Mouse (Mus musculus): ENCODE data around the gene Rhno1.
A peak's percentile ranks its signal among the peaks of the same experiment; 100 is the strongest.
"Not testable (repeated sequence)": the region's sequence is repeated elsewhere in the genome, so short reads cannot be mapped to it uniquely, and the experiment has no call there.

The Rhno1 gene

DNA sequence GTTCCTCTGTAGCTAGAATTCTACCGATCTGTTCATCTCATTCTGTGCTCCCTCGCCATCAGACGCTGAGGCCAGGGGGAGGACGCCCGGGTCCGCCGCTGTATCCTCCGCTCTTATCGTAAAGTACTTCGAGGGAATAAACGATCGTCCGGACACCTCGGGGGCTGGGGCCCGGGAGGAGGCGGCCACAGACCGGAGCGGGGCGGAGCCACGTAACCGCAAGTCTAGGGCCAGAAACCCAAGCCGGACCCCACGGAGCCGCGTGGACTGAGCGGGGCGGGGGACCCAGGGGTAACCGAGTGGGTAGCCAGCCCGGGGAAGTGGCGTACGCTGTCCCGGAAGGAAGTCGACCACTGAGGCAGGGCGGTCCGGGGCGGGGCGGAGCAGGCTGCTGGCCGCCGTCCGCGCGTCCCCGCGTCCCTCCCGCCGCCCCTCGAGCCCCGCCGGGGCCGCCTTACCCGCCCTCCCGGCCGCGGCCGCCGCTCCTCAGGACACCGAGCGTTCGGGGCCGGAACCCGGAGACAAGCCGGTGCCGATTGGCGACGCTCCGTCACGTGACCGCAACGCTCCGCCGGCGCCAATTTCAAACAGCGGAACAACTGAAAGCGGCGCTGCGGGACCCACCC, at the start of gene Rhno1, which contains the start of gene Foxm1:
Gene Rhno1 (minus strand): TSS at position 531 of the 626 bp plus-strand sequence.
Gene Foxm1 (plus strand): TSS at position 587 of the 626 bp plus-strand sequence.
- peak; percentile 83 for ATAC-seq (ENCODE audit: insufficient number of reproducible peaks, low FRiP score, low TSS enrichment)

DNA sequence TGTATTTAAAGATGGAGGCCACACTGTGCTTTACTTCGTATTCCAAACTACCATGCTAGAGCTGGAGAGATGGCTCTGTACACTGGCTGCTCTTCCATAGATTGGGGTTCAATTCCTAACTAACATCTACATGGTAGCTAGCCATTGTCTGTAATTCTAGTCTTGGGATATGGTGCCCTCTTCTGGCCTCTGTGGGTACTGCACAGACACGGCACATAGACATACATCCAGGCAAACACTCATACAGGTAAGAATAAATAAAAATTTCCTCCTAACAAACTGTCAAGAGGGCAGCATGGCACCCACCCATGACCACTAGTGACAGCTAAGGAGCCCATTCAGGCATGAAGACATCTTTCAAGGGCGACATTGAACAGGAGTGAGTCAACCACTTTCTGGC, 48.4 kb upstream of the Rhno1 start:
- peak; percentile 36; the same call in 1 of the 2 replicates for ATAC-seq (ENCODE audit: insufficient number of reproducible peaks, low FRiP score, low TSS enrichment)

DNA sequence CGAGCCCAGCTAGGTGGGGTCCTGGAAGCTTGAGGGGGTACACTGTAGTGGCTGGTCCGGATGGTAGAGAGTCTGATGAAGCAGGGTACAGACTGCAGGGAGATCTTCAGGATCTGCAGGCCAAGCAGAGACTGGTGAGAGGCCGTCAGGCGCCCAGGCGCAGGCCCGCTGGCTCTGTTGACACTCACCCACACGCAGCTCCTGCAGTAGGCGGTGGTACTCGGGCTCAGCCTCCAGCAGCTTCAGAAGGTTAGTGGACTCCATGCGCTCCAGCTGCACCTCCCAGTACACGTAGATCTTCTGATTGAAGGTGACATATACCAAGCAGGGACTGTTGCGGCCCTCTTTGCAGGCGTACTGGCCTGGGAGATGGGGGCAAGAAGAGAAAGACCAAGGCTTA, 47.6 kb upstream of the Rhno1 start:
- no peak for ATAC-seq (ENCODE audit: insufficient number of reproducible peaks, low FRiP score, low TSS enrichment)

DNA sequence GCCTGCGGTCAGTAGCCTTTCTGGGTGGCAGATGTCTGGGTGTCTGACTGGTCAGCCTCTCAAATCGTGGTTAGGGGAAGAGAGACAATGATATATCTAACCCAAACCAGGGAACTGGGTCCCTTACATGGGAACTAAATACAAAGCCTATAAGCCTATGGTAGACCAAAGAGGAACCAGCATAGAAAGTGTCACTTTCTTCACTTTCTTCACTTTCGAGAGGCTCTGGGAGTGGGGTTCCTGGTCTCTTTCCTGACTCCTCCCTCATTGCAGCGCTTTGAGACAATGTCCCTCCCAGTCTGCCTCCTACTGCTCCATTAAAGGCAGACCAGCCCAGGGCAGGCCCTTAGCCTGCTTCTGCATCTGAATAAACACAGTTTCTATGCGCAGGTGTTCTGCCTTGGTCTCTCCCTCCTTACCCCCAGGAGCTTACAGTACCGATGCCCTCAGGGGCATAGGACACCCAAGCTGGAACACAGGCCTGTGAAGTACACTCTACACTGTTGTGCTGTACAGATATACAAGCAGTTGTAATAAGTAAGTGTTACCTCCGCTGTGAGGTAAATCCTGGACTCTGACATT, 45.9 kb upstream of the Rhno1 start:
- no peak for ATAC-seq (ENCODE audit: insufficient number of reproducible peaks, low FRiP score, low TSS enrichment)

DNA sequence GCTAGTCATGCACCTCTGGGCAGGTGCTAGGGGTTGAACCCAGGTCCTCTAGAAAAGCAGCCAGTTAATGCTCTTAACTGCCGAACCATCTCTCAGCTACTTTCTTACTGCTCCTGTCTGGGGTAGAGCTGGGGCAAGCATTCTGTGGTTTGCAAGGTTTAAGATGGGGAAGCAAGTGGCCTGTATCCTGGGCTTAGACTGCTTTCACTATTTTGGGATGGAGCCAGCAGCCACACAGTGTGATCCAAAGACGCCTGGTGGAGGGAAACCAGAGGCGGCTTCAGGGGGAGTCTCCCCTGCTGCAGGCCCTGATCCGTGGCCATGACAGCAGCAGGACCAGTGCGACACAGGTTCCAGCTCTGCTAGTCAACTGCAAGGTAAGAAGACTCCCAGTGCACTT, 42.0 kb upstream of the Rhno1 start:
- no peak for ATAC-seq (ENCODE audit: insufficient number of reproducible peaks, low FRiP score, low TSS enrichment)

DNA sequence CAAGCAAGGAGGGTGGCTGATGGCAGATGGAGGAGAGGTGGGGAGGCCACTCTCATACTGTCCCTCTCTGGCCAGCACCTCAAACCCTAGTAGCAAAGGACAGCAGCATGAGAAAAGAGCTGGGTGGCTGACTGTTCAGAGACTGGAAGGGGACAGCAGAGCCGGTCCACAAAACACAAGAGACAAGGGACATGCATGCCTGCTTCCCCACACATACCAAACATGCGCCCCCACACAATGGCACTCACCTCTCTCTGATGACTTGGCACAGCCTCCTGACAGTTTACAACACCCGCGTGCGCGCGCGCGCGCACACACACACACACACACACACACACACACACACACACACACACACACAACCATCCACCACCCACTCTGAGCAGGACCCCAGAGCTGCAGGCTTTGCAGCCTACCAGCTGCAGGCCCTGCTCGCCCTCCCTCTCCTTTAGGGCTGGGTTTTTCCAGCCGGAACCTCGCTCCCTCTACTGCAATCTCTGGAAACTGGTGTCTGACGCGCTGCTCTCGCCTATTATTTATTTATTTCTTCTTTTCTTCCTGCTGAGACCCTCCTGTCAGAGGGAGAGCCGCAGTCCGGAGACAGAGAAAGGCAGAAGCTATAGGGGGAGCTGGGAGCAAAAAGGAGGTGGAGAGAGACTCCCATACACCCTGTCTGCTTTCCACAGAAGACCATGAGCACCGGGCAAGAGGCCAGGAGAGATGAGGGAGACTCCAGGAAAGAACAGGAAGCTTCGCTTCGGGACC, 36.9 kb upstream of the Rhno1 start:
- peak; percentile 67 for ATAC-seq (ENCODE audit: insufficient number of reproducible peaks, low FRiP score, low TSS enrichment)

DNA sequence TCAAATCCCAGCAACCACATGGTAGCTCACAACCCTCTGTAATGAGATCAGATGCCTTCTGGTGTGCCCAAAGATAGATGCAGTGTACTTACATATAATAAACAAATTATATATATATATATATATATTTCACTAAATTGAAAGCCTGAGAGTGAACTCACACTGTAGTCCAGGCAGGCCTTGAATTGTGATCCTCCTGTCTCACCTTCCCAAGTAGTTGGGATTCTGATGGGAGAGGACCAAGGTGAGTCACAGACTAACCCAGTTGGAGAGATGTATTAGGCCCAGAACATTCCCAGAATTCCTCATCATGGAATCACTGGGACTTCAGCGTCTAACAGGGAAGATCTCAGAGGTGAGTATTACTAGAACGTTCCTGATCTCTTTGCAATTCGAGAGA, 36.3 kb upstream of the Rhno1 start, which contains the start of gene Nrip2:
Gene Nrip2 (plus strand): TSS at position 301 of the 400 bp plus-strand sequence.
- no peak for ATAC-seq (ENCODE audit: insufficient number of reproducible peaks, low FRiP score, low TSS enrichment)

DNA sequence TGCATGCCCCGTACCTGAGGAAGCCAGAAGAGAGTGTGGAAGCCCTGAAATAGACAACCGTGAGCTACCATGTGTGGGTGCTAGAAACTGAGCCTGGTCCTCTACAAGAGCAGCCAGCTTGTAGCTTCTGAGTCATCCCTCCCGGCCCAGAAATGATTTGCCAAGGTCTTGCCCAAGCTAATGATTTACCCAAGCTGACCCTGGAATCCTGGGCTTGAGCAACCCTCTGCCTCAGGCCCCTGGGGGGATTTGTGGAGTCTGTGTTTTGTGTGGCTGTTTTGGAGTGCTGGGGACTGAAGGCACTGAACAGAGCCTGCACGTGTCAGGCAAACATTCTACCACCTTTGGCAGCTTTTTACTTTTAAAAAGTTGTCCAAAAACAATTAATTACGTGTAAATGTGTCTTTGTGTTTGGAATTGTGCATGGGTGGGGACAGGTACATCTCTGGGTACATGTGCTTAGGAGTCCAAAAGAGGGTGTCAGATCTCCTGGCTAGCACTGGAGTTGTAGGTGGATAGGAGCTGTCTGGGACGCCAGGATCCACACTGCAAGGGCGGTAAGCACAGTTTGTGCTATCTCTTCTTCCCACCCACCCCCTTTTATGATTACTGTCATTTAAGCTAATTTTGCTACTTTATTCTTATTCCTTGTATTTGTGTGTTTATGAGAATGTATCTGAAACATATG, 35.0 kb upstream of the Rhno1 start:
- ATAC-seq (ENCODE audit: insufficient number of reproducible peaks, low FRiP score, low TSS enrichment), result no peak

DNA sequence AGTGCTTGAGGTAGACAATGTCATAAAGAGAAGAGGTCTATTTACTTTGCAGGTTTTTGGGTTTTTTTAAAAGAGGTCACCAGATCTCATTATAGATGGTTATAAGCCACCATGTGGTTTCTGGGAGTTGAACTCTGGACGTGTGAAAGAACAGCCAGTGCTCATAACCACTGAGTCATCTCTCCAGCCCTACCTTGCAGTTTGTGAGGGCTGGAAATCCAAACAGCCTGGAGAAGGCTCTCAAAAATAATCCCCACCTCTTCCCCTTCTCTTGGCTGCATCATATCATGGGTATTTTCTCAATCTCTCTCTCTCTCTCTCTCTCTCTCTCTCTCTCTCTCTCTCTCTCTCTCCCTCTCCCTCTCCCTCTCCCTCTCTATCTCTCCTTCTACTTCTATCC, 28.0 kb upstream of the Rhno1 start:
- ATAC-seq (ENCODE audit: insufficient number of reproducible peaks, low FRiP score, low TSS enrichment), result no peak

DNA sequence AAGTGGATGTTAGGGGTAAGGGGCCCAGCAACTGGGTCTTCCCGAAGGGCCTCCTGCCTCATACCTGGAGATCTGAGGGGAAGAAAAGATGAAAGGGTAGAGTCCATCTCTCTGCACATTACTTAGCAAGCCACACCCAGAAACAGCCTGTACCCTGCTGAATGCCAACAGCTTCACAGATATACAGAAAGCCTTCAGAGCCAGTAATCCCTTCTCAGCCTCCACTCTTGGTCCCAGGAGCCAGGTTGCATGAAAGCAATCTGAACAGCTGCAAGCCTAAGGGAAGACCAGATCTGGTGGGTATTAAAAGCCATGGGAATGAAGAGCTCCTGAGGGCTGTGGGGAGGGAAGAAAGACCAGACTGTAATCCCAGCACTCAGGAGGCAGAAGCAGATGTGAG, 26.5 kb upstream of the Rhno1 start:
- ATAC-seq (ENCODE audit: insufficient number of reproducible peaks, low FRiP score, low TSS enrichment), result no peak

DNA sequence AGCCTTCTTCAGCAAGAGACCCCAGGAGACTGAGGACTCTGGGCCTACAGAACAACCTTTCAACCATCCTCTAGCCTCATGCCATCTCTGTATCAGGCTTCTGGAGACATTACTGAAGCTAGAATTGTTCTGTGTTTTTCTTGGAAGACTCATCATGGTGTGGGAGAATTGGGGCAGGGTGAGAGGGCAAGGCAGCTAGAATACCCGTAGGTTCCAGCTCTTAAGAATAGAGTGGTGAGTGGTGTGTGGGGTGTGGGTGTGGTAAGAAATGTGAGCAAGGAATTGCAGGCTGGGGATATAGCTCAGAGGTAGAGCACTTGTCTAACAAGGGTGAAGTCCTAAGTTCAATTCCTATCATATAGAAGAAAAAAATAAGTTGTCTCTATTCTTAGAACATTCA, 22.3 kb upstream of the Rhno1 start:
- no peak for ATAC-seq (ENCODE audit: insufficient number of reproducible peaks, low FRiP score, low TSS enrichment)

DNA sequence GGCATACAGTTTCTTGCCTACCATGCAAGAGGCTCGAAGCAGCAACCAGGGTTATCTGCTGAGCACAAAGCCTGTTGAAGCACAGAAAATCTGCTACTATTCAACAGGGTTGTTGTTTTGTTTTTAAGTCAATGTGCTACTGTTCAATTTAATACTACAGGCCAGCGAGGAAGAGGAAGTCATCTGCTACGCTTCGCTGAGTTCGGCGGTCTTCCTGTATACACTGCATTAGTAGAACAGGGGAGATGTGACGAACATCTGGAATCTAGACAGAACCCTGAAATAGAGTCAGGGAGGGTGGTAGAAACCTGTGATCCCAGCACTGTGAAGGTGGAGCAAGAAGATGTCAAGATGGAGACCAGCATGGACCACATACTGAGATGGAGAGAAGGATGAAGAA, 21.0 kb upstream of the Rhno1 start:
- no peak for ATAC-seq (ENCODE audit: insufficient number of reproducible peaks, low FRiP score, low TSS enrichment)

DNA sequence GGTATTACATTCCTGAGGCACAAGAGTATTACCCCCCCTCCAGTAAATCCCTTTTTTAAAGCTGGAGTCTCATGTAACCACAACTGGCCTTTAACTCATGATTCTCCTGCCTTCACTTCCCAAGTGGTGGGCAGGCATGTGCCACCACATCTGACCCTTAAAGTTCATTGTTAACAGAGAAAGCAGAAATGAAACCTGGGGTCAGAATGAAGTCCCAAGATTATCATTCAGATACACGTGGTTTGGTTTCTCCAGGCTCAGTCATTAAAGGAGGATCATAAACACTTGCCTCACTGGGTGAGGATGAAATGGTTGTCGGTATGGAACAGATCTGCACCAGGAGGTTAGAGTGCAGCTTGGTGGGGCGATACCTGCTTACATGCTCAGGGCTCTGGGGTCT, 18.5 kb upstream of the Rhno1 start:
- ATAC-seq (ENCODE audit: insufficient number of reproducible peaks, low FRiP score, low TSS enrichment), result no peak

DNA sequence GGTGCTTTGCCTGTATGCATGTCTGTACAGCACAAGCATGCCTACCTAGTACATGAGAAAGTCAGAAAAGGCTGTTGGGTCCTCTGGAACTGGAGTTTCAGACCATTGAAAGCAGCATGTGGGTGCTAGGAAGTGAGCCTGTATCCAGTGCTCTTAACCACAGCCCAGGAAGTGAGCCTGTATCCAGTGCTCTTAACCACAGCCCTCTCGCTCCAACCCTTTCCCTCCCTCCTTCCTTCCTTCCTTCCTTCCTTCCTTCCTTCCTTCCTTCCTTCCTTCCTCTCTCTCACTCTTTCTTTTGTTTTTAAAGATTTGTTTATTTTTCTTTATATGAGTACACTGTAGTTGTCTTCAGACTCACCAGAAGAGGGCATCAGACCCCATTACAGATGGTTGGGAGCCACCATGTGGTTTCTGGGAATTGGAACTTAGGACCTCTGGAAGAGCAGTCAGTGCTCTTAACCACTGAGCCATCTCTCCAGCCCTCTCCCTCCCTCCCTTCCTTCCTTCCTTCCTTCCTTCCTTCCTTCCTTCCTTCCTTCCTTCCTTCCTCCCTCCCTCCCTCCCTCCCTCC, 18.0 kb upstream of the Rhno1 start:
- ATAC-seq (ENCODE audit: insufficient number of reproducible peaks, low FRiP score, low TSS enrichment), result not testable (repeated sequence)

DNA sequence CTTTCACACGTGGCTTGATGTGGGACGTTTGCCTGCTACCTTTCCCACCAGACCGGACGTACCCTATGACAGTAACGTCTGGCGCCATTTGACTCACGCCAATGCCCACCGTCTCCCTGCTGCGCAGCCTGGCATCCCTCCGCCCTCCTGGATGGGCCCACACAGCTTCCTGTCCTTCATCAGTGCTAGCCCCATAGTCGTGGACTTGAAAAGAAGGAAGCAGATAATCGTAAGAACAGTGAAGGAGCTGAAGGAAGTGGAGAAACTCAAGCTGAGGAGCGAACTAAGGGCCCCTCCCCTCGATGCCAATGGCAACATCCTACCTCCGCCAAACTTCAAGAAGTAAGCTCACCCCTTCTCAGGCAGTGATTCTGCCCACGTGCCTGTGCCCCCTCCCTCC, 16.9 kb upstream of the Rhno1 start:
- ATAC-seq (ENCODE audit: insufficient number of reproducible peaks, low FRiP score, low TSS enrichment), result no peak

DNA sequence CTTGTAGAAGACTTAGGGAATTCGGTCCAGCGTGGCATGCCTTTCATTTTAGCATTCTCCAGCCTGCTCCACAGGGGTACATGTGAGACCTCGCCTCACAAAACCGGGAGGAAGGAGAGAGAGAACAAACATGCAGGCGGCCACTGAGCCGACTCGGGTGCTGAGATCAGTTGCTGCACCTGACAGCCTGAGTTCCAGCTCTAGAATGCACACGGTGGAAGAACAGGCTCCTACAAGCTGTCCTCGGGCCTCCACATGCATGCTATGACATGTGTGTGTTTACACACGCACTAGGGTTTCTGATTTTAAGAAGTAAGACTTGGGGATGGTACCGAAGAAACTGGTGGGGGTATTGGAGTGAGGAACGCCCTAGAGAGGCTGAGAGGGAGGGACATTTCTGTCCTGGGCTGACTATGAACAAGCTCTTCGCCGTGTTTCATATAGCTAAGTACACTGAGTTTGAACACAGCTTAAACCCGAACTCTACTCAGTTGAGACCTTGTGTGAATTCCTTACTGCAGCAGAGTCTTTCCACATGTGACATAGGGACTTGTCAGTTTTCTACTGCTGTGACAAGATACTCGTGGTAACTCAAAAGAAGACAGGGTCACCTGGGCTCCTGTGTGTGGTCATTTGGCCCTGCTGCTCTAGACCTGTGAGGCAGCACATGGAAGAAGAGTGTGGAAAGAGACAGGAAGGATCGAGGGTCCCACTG, 13.8 kb upstream of the Rhno1 start:
- ATAC-seq (ENCODE audit: insufficient number of reproducible peaks, low FRiP score, low TSS enrichment), result no peak

DNA sequence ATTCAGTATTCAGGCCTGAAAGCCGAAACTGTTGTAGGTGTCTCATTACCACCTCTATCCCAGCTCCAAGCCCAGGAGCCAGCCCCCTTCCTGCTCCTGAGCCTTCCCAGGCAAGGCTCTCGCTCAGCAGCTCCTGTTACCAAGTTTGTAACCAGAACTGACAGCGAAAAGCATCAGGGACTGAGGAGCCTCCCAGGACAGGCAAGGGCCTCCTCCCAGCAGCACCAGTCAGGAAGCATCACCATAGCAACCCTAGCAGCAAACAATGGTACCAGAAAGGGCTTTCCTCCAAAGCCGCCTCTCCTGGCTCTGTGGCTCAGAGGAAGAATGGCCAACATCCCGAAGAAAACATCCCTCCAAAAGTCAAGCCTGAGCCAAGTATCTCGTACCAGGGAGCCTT, 12.5 kb upstream of the Rhno1 start, which contains the start of the genes Tex52 and Gm44596:
Gene Tex52 (plus strand): TSS at position 265 of the 400 bp plus-strand sequence.
Gene Gm44596 (plus strand): TSS at position 312 of the 400 bp plus-strand sequence.
- no peak for ATAC-seq (ENCODE audit: insufficient number of reproducible peaks, low FRiP score, low TSS enrichment)

DNA sequence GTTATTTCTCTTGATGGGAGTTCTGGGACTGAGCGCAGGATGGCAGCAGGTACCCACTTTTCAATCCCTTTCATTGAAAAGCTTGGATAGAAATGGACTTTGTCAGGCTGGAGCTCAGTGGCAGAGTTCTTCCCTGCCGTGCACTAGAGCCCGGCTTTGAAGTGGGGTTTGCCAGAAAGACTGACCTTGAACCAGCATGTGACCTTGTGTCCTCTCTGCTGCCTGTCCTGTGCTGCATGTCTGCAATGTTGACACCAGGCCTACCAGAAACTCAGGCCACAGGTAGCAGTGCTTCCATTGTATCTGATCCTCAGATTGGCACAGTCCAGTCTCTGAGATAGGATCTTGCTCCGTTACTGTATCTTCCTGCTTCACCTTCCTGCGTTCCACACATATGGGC, 7.3 kb upstream of the Rhno1 start:
- no peak for ATAC-seq (ENCODE audit: insufficient number of reproducible peaks, low FRiP score, low TSS enrichment)

DNA sequence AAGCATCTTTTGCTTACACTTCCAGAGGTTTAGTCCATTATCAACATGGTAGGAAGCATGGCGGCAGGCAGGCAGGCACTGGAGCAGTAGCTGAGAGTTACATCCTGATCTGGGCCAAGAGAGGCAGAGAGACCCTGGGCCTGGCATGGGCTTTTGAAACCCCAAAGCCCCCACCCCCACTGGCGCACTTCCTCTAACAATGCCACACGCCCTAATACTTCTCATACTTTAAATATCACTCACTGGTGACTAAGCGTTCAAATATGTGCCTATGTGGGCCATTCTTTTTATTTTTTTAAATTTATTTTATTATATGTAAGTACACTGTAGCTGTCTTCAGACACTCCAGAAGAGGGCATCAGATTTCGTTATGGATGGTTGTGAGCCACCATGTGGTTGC, 3.8 kb upstream of the Rhno1 start:
- ATAC-seq (ENCODE audit: insufficient number of reproducible peaks, low FRiP score, low TSS enrichment), result no peak

DNA sequence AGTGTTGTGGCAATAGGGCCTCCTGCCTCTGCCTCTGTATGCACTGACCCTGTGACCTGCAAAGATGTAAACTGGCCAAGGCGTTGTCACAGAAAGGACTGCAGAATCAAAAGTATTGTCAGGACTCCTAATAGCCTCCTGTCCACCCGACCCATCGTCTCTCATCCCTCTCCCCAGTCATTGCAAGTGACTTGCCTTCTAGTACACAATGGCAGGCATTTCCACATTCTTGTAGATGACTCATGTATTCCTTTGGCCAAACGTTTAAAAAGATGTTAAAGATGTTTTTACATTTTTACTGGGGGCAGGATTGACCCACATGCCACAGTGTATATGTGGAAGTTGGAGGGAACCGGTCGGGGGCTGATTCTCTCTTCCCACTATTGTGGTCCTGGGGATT, 2.0 kb upstream of the Rhno1 start:
- no peak for ATAC-seq (ENCODE audit: insufficient number of reproducible peaks, low FRiP score, low TSS enrichment)

Data from cerebellum, adult (tissue).